Mouse (Mus musculus) adrenal gland, postnatal 14 days (tissue): Measurements from ENCODE around the gene B230217C12Rik. TPM values are rescaled to one million over a fixed set of nuclear protein-coding genes. Genes with fewer than 3 reads are reported as not detected.

Source experiments
- DNase-seq: peaks from one replicate; pipeline ENCODE4 v3.0.0; 2021; ENCODE audit warnings: mixed read lengths
- total RNA-seq: library from RNA; stranded (reverse); gene quantifications from 2 replicates; pipeline ENCODE4 v1.2.3, GENCODE M21; 2021

Gene B230217C12Rik
- total RNA-seq, 1 experiment from 2014 or later, result 2.4 TPM

DNA sequence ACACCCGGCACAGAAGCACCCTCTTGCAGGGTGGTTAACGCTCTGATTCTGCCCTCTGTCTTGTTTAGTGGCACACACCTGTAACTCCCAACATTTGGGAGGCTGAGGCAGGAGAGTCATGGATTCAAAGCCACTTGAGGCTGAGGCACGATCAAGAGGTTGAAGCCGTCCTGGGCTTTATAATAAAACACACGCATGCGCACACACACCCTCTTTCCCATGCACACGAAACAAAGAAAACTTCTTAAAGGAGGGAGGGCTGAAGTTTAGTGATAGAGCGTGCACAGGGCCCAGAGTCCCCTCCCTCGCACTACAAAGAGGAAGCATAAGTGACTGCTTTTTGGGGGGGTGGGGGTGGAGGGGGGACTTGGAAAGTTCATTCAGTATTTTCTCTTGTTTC, 14.6 kb upstream of the B230217C12Rik start:
- no peak for DNase-seq

DNA sequence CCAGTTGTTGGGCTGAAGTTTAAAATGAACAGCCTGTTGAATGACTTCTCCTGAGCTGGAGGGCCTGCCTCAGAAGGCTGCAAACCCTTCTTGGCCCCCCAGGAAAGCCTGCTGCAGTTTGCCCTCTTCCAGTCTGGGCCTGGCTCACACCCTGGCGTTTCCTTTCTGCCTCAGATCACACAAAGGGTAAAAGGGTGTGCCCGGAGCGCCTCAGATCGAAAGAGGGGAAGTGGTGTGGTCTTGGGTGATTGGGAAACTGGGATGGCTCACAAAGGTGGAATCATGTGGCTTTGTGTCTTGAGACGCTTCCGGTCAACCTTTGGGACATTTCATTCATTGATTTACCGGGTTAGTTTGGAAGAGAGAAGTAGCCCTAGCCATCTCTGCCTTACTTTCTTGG, 14.2 kb upstream of the B230217C12Rik start:
- no peak for DNase-seq

DNA sequence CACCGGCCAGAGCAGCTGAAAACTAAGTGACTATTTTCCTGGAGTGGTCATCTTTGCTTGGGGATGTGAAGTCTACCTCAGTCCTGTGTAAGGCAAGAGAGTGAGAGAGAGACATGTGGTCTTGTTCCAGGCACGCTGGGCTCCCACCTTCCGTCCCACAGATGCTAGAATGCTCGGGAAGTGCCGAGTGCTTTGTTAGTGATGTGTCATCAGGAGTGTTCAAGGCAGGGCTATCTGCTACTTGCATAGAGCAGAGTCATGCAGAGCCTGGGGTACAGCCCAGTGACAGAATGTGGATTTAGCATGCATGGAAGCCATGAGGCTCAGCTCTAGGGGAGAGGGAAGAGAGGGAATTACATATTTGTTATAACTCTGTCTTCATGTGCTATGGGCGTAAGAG, 12.9 kb upstream of the B230217C12Rik start:
- no peak for DNase-seq

DNA sequence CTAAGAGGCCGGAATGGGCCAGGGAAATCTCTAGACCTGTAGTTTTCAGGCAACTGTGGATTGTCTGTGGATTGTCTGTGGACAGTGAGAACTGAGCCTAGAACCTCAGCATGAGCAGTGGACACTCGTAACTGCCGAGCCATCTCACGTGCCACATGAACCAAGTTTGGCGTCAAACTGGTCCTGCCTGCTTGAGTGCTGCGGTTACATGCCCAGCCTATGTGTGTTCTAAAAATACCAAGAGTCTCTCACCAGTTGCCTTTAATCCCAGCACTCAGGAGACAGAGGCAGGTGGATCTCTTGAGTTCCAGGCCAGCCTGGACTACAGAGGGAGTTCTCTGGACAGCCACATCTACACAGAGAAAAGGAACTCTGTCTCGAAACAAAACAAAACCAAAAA, 11.2 kb upstream of the B230217C12Rik start:
- DNase-seq, result no peak

DNA sequence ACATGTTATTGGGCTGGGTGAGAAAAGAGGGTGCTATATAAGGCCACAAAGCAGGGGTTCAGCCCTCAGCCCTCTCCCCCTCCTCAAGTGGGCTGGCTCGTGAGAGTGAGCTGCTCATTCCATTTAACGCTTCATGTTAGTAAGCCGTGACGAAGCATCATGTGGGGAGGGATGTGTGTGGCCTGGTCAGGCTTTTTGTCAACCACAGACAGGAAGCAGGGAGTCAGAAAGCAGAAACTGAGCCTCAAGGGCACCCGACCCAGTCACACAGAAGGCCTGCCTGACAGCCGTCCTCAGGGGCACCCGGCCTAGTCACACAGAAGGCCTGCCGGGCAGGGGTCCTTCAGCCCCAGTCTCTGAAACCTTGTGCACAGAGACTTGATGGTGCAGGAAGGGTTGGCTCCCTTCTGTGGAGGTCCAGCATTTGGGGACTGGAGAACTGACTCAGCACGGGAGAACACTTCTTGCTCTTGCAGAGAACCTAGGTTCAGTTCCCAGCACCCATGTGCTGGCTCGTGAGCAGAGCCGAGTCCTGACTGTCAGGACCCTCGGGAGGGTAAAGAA, 10.6 kb upstream of the B230217C12Rik start:
- DNase-seq, result no peak

DNA sequence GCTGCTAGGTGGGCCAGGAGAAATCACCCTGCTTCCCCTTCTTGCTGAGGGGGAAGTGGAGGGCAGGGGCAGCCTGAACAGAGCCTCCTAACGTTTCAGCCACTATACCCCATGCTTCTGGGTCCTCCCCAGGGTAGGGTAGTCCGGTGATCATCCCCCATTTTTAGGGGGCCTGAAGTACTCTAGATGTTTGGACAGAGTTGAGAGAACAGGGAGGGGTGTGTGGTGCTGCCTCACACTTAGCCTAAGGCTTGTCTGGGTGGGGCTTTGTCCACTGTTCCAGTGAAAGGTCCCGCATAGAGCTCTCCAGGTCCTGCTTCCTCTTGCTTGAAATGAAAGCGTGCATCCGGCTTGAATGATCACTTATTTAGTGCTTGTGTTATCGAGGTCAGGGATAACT, 10.1 kb upstream of the B230217C12Rik start:
- no peak for DNase-seq

DNA sequence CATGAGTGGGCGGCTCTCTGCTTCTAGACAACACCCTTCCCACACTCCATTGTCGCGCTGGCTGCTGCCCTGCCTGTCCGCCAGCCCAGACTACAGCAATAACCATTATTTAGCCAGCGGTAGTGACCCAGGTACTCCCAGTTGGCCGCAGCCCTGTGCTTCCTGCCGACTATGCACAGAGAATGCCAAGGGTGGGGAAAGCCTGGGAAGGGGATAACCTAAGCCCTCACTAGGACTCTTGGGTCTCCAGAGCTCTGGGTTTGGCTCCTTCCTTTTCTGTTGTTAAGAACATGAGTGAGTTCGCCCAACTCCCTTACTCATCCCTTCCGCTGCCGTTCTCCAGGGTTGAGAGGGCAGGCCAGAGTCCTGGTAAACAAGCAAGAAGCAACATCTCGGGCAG, 8.6 kb upstream of the B230217C12Rik start:
- peak; percentile 35 for DNase-seq

DNA sequence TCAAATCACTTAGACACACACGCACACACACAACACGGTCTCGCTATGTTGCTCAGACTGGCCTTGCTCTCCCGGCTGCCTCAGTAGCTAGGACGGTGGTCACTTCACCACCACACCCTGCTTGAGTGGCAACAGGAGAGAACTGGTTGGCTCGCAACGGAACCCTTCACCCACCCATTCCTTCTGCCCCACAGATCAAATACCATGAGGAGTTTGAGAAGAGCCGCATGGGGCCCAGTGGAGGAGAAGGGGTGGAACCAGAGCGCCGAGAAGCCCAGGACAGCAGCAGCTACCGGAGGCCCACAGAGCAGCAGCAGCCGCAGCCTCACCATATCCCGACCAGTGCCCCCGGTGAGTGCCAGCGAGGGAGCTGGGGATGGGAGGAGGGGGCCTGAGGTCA, 7.2 kb upstream of the B230217C12Rik start:
- no peak for DNase-seq

DNA sequence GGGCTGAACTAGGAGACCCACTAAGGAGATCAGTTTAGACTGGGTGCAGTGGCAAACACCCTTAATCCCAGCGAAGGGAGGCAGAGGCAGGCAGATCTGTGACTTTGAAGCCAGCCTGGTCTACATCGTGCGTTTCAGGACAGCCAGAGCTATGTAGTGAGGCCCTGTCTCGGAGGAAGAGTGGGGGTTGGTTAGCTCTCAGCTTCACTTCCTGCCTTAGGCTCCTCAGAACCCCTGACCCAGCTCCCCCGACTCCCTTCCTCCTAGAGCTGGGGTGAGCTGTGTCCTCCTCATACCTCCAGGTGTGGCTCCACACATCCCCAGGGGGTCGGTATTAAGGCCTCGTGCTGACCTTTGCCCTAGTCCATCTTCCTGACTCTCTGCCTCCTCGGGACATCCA, 4.0 kb upstream of the B230217C12Rik start:
- no peak for DNase-seq

DNA sequence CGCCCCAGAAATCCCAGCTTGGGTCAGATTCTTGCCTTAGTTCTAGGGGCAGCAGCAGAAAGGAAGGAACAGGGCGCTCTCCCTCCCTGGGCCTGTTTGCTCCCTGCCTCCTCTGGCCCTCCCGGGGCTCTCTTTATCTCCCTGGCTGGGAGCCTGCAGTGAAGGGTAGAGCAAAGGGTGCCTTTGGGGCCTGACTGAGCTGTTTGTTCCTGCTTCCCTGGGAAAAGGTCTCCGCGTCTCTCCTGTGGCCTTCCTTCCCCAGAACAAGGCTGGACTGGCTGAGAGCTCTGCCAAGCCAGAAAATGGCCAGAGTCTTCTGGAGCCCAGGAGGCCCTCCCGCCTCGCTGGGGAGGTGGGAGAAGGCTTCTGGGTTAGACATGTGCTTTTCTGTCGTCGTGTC, 3.5 kb upstream of the B230217C12Rik start:
- DNase-seq, result peak; percentile 64

DNA sequence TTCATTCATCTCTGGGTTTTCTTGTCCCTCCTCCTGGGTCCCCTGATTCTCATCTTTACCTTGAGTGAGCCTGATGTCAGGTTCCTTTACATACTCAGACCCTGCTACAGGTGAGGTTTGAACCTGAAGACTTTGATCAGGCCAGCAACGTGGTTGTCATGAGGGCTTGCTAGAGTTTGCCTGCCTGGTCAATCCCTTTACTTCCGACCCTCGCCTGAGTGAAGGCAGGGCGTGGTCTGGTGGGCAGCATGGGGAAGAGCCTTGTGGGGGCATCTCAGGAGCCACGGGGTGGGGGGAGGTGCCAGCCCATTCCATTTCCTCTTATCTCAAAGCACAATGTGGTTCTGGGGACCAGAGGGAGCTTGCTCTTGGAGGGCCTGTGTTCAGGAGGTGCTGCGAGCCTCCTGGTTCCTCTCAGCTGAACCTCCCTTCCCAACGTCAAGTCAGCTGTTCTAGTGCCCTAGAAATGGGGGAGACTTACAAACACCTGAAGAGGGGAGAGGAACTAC, 2.9 kb upstream of the B230217C12Rik start:
- no peak for DNase-seq

DNA sequence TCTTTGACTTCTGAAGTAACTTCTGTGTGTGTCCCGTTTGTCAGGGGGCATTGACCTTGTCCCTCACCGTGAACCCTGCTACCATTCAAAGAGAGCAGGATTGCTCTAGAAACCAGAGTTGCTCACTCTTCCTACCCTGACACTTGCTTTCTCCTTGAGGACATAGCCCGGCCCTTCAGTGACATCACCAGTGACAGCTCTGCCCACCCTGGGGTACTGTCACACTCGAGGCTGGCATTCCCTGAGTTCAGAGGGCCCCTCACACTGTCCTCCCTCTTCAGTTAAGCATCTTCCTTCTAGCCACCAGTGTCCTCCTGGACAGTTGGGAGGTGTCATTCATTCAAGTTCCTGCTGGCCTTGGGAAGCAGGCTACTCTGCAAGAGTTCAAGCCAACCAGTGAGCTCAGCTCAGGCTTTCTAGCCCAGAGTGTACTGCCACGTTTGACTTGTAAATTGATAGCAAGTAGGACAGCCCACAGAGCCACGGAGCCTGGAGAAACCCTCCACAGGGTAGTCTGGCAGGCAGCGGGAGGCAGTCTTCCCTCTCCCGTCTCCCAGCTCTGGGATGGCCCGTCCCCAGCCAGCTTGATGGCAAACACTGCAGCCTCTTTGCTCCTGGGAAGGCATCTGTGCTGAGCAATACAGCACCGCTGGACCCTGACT, 1.7 kb upstream of the B230217C12Rik start:
- DNase-seq, result peak; percentile 41

DNA sequence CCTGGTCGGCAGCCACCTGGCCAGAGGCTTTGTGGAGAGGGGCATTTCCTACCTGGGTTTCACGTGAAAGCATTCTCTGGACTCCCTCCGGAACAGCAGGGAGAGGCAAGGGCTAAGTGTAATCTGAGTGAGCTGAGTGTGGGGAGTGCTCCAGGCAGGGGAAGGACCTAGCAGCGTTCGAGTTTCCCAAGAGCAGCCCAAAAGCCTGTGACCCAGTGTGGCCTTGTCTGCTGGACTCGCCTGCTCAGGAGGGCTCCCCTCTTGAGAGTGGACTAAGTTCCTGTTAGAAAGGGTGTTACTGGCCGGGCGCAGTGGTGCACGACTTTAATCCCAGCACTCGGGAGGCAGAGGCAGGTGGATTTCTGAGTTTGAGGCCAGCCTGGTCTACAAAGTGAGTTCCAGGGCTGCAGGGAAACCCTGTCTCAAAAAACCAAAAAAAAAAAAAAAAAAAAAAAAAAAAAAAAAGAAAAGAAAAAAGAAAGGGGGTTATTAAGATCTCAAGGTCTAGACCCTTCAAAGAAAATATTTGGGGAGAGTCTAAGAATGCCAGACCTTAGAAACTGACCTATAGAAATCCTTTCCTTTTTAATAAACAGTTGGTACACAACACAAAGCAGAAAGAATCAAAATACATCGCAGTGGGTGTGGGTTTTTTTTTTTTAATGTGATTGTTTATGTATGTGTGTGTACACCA, 992 bp upstream of the B230217C12Rik start:
- peak; percentile 40 for DNase-seq

DNA sequence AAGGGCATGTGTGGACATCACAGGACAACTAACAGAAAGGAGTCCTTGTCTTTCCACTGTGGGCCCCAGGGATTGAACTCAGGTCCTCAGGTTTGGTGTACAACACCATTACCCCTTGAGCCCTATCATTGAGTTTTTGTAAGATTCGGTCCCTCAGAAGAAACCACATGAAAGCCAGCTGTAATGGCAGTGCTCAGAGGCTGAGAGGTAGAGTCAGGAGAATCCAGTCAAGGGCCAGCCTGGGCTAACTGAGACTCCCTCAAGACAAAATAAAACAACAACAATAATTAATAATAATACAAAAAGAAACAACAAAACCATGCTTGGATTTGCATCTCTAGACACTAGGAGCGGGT, 467 bp upstream of the B230217C12Rik start:
- no peak for DNase-seq

DNA sequence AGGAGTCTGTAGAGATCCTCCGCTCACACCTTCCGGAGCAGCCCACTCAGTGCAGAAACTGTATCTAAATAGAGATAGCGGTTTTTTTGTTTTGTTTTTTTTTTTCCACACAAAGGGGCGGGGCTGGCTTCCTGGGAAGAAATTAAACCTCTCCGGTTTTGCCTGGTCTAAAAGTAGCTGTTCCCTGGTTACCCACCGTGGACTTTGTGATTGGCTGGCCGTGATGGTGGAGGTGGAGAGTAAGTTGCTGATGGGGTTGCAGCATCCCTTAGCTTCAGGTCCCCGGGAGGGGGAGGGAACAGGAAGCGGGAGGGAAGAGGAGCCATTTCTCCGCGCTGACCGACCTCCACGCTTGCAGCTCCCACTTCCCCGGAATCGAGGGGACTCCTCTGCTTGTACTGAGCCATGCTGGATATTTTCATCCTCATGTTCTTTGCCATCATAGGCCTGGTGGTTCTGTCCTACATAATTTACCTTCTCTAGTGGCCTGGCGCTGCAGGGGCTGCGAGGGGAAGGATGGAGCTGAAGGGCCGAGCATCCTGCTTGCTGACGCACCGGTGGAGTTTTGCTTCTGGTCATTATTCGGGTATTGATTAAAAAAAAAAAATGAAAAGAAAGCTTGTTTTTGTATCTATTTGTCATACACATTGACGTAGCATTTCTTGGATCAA, 546 bp downstream of the B230217C12Rik start:
- DNase-seq, result peak; percentile 81

DNA sequence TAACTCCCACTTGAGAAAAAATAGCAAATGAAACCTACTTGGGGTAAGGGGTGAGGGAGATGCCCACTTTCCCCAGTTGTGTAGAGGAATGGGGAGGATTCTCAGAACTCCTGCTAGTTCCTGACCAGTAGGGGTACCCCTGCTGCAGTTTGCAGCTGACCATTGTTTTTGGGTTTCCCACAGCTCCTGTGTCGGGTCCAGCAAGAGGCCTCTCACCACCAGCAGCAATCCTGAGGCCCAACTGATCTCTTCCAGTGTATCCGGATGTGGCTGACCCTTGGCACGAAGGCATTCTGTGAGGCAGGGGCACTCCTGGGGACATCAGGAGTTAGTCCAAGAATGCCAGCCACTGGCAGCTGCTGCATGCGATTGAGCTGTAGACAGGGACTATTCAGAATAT, 1.4 kb downstream of the B230217C12Rik start:
- DNase-seq, result no peak

DNA sequence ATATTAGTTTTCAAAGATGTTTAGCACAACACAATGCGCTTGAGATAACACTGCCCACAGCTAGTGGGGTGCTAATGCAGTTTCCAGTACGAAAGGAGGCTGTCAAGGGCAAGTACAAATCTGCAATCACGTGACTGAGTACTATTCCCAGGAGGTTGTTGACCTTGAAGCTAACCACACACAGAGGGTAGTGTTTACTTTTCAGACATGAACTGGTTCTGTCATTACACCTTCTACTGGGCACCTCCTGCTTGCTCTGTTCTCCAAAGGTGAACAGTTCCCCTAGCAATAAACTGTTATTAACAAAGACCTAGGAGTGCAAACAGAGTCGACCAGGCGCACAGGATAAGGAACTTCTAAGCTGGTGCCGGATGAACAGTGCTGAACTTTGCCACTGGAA, 9.8 kb downstream of the B230217C12Rik start:
- peak; percentile 40 for DNase-seq

DNA sequence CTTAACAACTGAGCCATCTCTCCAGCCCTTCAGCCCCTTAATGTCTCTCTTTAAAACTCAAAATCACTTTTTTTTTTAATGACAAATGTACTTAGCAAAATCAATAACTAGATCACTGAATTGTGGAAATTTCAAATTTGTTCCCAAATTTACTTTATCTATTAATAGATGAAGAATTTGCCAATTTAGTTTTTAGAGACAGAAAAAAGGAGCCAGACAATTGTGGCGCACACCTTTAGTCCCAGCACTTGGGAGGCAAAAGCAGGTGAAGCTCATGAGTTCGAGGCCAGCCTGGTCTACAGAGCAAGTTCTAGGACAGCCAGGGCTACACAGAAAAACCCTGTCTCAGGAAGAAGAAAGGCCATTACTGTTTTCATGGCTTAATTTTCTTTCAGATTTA, 11.0 kb downstream of the B230217C12Rik start:
- DNase-seq, result no peak

DNA sequence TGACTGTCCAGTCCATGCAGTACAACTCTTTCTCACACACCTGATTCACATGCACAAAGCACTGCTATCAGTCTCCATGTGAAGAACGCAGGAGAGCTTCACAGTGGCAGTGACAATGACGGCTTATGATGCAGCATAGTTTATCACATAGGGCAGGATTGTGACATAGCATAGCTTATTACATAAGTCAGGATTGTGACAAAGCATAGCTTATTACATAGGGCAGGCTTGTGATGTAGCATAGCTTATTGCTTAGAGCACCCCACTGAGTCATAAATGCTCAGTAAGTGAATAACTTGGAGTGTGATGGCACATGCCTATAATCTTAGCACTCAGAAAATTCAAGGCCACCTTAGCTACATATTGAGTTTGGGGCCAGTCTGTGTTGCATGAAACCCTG, 14.9 kb downstream of the B230217C12Rik start:
- DNase-seq, result no peak

DNA sequence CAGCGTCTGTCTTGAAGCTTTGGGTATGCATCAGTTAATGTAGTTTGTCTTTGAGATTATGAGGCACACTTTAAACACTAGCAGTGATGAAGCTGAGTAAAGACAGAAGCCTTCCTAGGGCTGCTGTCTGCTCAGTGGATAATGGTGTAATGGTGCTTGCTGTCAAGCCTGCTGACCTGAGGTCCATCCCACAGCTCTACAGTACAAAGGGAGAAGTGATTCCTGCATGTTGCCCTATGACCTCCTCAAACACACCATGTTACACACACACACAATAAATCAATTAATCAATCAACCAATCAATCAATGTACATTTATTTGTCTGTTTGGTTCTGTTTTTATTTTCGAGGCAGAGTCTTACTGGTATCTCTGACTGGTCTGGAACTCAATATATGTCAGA, 21.6 kb downstream of the B230217C12Rik start:
- no peak for DNase-seq

DNA sequence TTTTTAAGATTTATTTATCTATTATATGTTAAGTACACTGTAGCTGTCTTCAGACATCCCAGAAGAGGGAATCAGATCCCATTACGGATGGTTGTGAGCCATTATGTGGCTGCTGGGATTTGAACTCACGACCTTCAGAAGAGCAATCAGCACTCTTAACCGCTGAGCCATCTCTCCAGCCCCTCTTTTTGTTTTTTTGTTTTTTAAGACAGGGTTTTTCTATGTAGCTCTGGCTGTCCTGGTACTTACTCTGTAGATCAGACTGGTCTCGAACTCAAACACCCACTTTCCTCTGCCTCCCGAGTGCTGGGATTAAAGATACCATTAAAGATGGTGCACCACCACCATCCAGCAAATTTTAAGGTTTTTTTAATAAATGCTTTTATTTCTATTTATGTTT, 24.8 kb downstream of the B230217C12Rik start:
- DNase-seq, result no peak

DNA sequence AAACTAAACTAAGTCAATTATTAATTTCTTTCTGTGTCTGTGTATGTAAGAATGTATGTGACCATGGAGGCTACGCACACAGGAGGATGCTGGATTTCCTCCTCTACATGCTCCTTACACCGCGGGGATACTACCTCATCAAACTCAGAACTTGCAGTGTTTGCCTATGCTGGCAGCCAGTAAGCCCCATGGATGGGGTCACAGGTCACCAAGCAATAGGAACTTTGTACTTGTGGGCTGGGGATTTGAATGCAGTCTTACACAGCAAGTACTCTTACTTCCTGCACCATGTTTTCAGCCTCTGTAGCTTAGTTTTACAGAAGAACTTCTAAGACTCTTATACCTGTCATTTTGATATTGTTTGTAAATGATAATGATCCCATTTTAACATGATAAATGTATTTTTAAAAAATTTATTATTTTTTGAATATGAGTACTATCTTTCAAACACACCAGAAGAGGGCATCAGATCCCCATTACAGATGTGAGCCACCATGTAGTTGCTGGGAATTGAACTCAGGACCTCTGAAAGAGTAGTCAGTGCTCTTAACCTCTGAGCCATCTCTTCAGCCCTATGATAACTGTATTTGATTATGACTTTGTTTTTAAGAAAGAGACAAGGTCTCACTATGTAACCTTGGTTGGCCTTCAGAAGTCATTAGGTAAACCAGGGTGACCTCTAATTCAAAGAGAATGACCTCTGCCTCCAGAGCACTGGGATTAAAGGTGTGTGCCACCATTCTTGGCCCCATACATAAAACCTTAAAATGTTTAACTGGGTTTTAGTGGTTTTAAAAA, 25.7 kb downstream of the B230217C12Rik start:
- DNase-seq, result no peak
